Mouse (Mus musculus) liver, embryonic 12.5 days (tissue): ENCODE results near the gene Nlrc4. TPM values are rescaled to one million over a fixed set of nuclear protein-coding genes. Genes with fewer than 3 reads are reported as not detected.

Source experiments
- ATAC-seq: fragments of 200-750 bp; cut with Nextera tagmentation; 2 replicates; pipeline ENCODE4 v1.8.0; 2017; ENCODE audit warnings: moderate number of reproducible peaks, mild to moderate bottlenecking, moderate library complexity
- H3K27ac ChIP-seq: fragments of 300-500 bp; sonication (generic); 2 replicates; pipeline ENCODE4 v1.5.1; 2016; ENCODE audit warnings: mild to moderate bottlenecking
- H3K27me3 ChIP-seq: fragments of 300-500 bp; sonication (generic); replicated peaks from 2 replicates; pipeline ENCODE4 v1.6.1; 2016; ENCODE audit warnings: mild to moderate bottlenecking, moderate library complexity
- H3K36me3 ChIP-seq: fragments of 300-500 bp; sonication (generic); 2 replicates; pipeline ENCODE4 v1.6.1; 2016; ENCODE audit warnings: mild to moderate bottlenecking, moderate library complexity
- H3K4me1 ChIP-seq: fragments of 300-500 bp; sonication (generic); 2 replicates; pipeline ENCODE4 v1.6.1; 2016
- H3K4me2 ChIP-seq: fragments of 300-500 bp; sonication (generic); 2 replicates; pipeline ENCODE4 v1.6.1; 2016; ENCODE audit warnings: mild to moderate bottlenecking, moderate library complexity
- H3K4me3 ChIP-seq: fragments of 300-500 bp; sonication (generic); 2 replicates; pipeline ENCODE4 v1.5.1; 2016; ENCODE audit warnings: mild to moderate bottlenecking, moderate library complexity
- H3K9ac ChIP-seq: fragments of 300-500 bp; sonication (generic); 2 replicates; pipeline ENCODE4 v1.6.1; 2016; ENCODE audit warnings: mild to moderate bottlenecking, moderate library complexity
- H3K9me3 ChIP-seq: fragments of 300-500 bp; sonication (generic); replicated peaks from 2 replicates; pipeline ENCODE4 v1.6.1; 2016; ENCODE audit warnings: mild to moderate bottlenecking, moderate library complexity
- WGBS: fragments of 180-500 bp; shearing (Covaris S2); methylation state at CpG from one replicate; pipeline ENCODE4 v1.1.7; 2016; ENCODE audit not compliant: insufficient replicate concordance; 5-methylcytosine and 5-hydroxymethylcytosine counted together
- polyA plus RNA-seq: library from polyadenylated mRNA; unstranded; fragments of >200 nt; fragmentation: Nextera tagmentation; extraction: Ambion mirVana; gene quantifications from 2 replicates; pipeline ENCODE4 v1.2.1, GENCODE M21; 2016

Nlrc4 gene
- polyA plus RNA-seq, 1 experiment from 2014 or later: 0.26 TPM

GRCm38 (mm10) chr17:74463510-74463909, 4.6 kb upstream of the Nlrc4 start:
- Histone ChIP-seq H3K27me3 (no peaks in the 10 kb centered on the region), H3K4me1 (no peaks in the 10 kb centered on the region), H3K9ac (no peak overlapping the region), H3K9me3 (no peaks in the 10 kb centered on the region), H3K4me2 (no peak overlapping the region), H3K27ac (no peak overlapping the region), H3K4me3 (no peak overlapping the region), H3K36me3 (no peaks in the 10 kb centered on the region)
- no peak for ATAC-seq

GRCm38 (mm10) chr17:74457972-74458677, 817 bp downstream of the Nlrc4 start:
- Histone ChIP-seq H3K9ac (no peak overlapping the region), H3K4me3 (no peak overlapping the region), H3K9me3 (no peaks in the 10 kb centered on the region), H3K27ac (no peak overlapping the region), H3K36me3 (no peaks in the 10 kb centered on the region), H3K27me3 (no peaks in the 10 kb centered on the region), H3K4me1 (no peaks in the 10 kb centered on the region), H3K4me2 (no peak overlapping the region)
- no peak for ATAC-seq
- 49% methylated on average over 10 of the region's 10 CpGs for WGBS

- H3K4me1 ChIP-seq: no peaks in the 10 kb centered on the region
- H3K9me3 ChIP-seq: no peaks in the 10 kb centered on the region
- no peaks in the 10 kb centered on the region for H3K27me3 ChIP-seq
- H3K36me3 ChIP-seq: no peaks in the 10 kb centered on the region
- WGBS: 85% methylated on average over 5 of the region's 5 CpGs
- no peak overlapping the region for H3K4me2 ChIP-seq
- no peak overlapping the region for H3K27ac ChIP-seq
- no peak overlapping the region for H3K9ac ChIP-seq
- H3K4me3 ChIP-seq: no peak overlapping the region
- ATAC-seq: no peak
Observed at GRCm38 (mm10) chr17:74456825-74457224, 2.1 kb downstream of the Nlrc4 start.

- H3K27ac ChIP-seq: no peak overlapping the region
- ATAC-seq: no peak
- H3K27me3 ChIP-seq: no peaks in the 10 kb centered on the region
- no peaks in the 10 kb centered on the region for H3K9me3 ChIP-seq
- 74% methylated on average over 4 of the region's 4 CpGs for WGBS
- no peaks in the 10 kb centered on the region for H3K36me3 ChIP-seq
- no peak overlapping the region for H3K4me3 ChIP-seq
- no peak overlapping the region for H3K4me2 ChIP-seq
- no peak overlapping the region for H3K9ac ChIP-seq
- H3K4me1 ChIP-seq: no peaks in the 10 kb centered on the region
Observed at GRCm38 (mm10) chr17:74455426-74455825, 3.5 kb downstream of the Nlrc4 start.

GRCm38 (mm10) chr17:74454660-74455059, 4.3 kb downstream of the Nlrc4 start:
- Histone ChIP-seq H3K4me2 (no peak overlapping the region), H3K27me3 (no peaks in the 10 kb centered on the region), H3K36me3 (no peaks in the 10 kb centered on the region), H3K9ac (no peak overlapping the region), H3K27ac (no peak overlapping the region), H3K4me3 (no peak overlapping the region), H3K9me3 (no peaks in the 10 kb centered on the region), H3K4me1 (no peaks in the 10 kb centered on the region)
- no peak for ATAC-seq
- 40% methylated on average over 1 of the region's 1 CpGs for WGBS

DNA sequence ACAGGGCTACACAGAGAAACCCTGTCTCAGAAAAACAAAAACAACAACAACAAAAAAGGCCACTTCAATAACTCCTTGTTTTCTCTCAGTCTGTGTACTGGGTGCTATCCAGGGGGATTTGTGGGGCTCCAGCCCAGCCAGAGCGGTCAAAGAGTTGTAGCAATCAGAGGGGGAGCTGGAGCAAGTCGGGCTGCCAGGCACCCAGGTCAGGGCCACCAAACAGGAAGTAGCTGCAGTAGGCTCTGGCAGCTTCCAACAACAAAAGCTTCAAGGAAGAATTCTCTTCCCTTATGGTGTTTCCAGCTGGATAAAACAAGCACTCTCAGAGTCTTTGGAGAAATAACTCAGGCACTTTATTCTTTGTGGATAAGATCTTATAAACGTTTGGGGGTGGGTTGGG, 5.0 kb downstream of the Nlrc4 start:
- H3K27ac ChIP-seq: no peak overlapping the region
- H3K4me3 ChIP-seq: no peak overlapping the region
- H3K27me3 ChIP-seq: no peaks in the 10 kb centered on the region
- ATAC-seq: no peak
- H3K36me3 ChIP-seq: no peaks in the 10 kb centered on the region
- WGBS: 53% methylated on average over 3 of the region's 3 CpGs
- H3K9me3 ChIP-seq: no peaks in the 10 kb centered on the region
- H3K4me2 ChIP-seq: no peak overlapping the region
- H3K9ac ChIP-seq: no peak overlapping the region
- H3K4me1 ChIP-seq: no peaks in the 10 kb centered on the region

- no peak for ATAC-seq
- no peaks in the 10 kb centered on the region for H3K36me3 ChIP-seq
- H3K4me1 ChIP-seq: no peaks in the 10 kb centered on the region
- H3K4me3 ChIP-seq: no peak overlapping the region
- no peak overlapping the region for H3K27ac ChIP-seq
- no peak overlapping the region for H3K9ac ChIP-seq
- no peaks in the 10 kb centered on the region for H3K9me3 ChIP-seq
- no peak overlapping the region for H3K4me2 ChIP-seq
- H3K27me3 ChIP-seq: no peaks in the 10 kb centered on the region
- WGBS: 78% methylated on average over 10 of the region's 10 CpGs
Observed at GRCm38 (mm10) chr17:74449776-74450175, 9.2 kb downstream of the Nlrc4 start.

DNA sequence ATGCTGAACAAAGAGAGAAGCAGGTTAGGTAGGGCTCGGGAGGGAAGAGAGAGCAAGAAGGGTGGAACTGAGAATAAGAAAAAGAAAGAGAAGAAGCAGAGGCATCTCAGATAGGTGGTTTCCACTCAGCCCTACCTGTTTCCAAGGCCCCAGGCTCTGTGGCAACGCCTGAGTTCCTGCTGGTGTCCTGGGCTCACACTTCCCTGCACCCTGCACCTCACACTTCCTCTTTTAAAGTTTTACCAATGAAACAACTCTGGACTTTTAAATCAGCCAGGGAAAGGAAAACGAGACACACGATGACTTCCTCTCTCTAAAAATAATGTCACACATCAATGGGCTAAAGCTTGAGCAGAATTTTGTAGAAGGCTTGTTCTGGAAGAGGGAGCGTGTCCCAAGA, 18.5 kb downstream of the Nlrc4 start:
- Histone ChIP-seq H3K36me3 (no peaks in the 10 kb centered on the region), H3K4me3 (no peak overlapping the region), H3K27me3 (no peaks in the 10 kb centered on the region), H3K4me2 (no peak overlapping the region), H3K4me1 (no peaks in the 10 kb centered on the region), H3K27ac (no peak overlapping the region), H3K9me3 (no peaks in the 10 kb centered on the region), H3K9ac (no peak overlapping the region)
- 32% methylated on average over 5 of the region's 5 CpGs for WGBS
- no peak for ATAC-seq

GRCm38 (mm10) chr17:74437762-74438161, 21.2 kb downstream of the Nlrc4 start:
- H3K27me3 ChIP-seq: no peaks in the 10 kb centered on the region
- H3K4me2 ChIP-seq: no peak overlapping the region
- no peaks in the 10 kb centered on the region for H3K4me1 ChIP-seq
- ATAC-seq: no peak
- no peaks in the 10 kb centered on the region for H3K9me3 ChIP-seq
- no peaks in the 10 kb centered on the region for H3K36me3 ChIP-seq
- H3K4me3 ChIP-seq: no peak overlapping the region
- no peak overlapping the region for H3K9ac ChIP-seq
- H3K27ac ChIP-seq: no peak overlapping the region
- WGBS: 74% methylated on average over 9 of the region's 9 CpGs

- no peak overlapping the region for H3K9ac ChIP-seq
- peaks cover 7% of the 10 kb centered on the region for H3K36me3 ChIP-seq
- no peaks in the 10 kb centered on the region for H3K27me3 ChIP-seq
- no peak overlapping the region for H3K4me2 ChIP-seq
- WGBS: 65% methylated on average over 5 of the region's 5 CpGs
- no peaks in the 10 kb centered on the region for H3K9me3 ChIP-seq
- H3K27ac ChIP-seq: no peak overlapping the region
- no peak for ATAC-seq
- 0 out of 2 replicates have a peak, but pooled peaks cover 11% of the 10 kb centered on the region for H3K4me1 ChIP-seq
- H3K4me3 ChIP-seq: no peak overlapping the region
Observed at GRCm38 (mm10) chr17:74432631-74433030, 26.3 kb downstream of the Nlrc4 start.

GRCm38 (mm10) chr17:74431481-74431880, 27.5 kb downstream of the Nlrc4 start:
- Histone ChIP-seq H3K9ac (no peak overlapping the region), H3K9me3 (no peaks in the 10 kb centered on the region), H3K36me3 (peaks cover 19% of the 10 kb centered on the region), H3K4me3 (no peak overlapping the region), H3K27ac (no peak overlapping the region), H3K4me2 (no peak overlapping the region), H3K4me1 (0 out of 2 replicates have a peak, but pooled peaks cover 11% of the 10 kb centered on the region), H3K27me3 (no peaks in the 10 kb centered on the region)
- ATAC-seq: peak; percentile 40
- 68% methylated on average over 13 of the region's 13 CpGs for WGBS

DNA sequence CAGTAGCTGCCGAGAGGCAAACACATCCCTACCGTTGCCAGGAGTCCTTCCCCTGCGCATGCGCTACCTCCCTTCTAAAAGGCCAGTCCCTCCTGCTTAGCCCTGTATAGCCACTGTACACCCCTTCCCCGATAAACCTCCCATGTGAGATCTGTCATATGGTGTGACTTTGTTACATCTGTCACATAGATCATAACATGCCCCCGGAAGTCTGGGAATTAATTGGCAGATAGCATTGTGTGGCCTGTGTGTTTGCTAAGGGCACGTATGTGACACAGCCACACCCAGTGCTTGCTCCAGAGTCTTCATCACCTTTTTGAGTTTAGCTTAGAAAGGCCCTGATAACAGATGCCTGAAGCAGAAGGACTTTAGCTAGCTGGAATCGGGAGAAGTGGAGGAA, 28.9 kb downstream of the Nlrc4 start:
- H3K4me1 ChIP-seq: 0 out of 2 replicates have a peak, but pooled peaks cover 11% of the 10 kb centered on the region
- no peaks in the 10 kb centered on the region for H3K27me3 ChIP-seq
- H3K36me3 ChIP-seq: peaks cover 27% of the 10 kb centered on the region
- H3K9me3 ChIP-seq: no peaks in the 10 kb centered on the region
- H3K9ac ChIP-seq: no peak overlapping the region
- 75% methylated on average over 8 of the region's 8 CpGs for WGBS
- no peak overlapping the region for H3K4me2 ChIP-seq
- ATAC-seq: no peak
- no peak overlapping the region for H3K27ac ChIP-seq
- H3K4me3 ChIP-seq: no peak overlapping the region

DNA sequence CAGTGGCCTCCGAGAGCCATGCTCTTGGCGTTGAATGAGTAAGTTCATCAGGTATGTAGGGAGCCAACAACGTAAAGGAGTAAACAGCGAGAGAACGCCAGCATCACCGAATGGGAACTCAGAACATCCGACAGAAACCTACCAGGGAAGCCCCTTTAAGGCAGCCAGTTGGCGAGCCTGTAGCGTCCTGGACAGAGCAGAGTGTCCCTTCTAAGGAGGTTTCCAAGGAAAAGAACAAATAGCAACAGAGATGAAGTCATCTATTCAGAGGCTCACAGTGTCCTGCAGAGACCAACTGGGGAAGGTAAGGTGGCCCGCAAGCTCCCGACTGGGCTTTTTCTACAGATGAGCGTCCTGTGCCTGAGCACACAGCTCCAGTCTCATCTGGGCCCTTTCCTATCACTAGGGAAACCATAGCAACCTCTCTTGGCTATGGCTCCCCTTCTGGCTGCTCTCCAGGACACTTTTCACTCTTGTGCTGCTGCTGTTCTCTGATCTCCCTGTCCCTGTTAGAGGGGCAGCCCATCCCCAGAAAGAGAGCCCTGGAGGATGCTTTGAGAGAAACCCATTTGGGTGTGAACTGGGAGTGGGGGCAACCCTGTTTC, 34.4 kb downstream of the Nlrc4 start:
- 83% methylated on average over 12 of the region's 12 CpGs for WGBS
- H3K36me3 ChIP-seq: peaks cover 78% of the 10 kb centered on the region

More for the DNA sequence above, 34.4 kb downstream of the Nlrc4 start:
- Histone ChIP-seq H3K4me2 (no peak overlapping the region), H3K9me3 (no peaks in the 10 kb centered on the region), H3K27ac (no peak overlapping the region), H3K27me3 (no peaks in the 10 kb centered on the region), H3K4me3 (no peak overlapping the region), H3K4me1 (no peaks in the 10 kb centered on the region), H3K9ac (no peak overlapping the region)
- no peak for ATAC-seq
